Mouse (Mus musculus) spleen, adult 2 months (tissue): Measurements from ENCODE around the gene Rtl8c. TPM values are rescaled to one million over a fixed set of nuclear protein-coding genes. Genes with fewer than 3 reads are reported as not detected.
A peak's percentile ranks its signal among the peaks of the same experiment; 100 is the strongest.
"Not testable (repeated sequence)": the region's sequence is repeated elsewhere in the genome, so short reads cannot be mapped to it uniquely, and the experiment has no call there.

Experiments used
- DNase-seq, 2 experiments: peaks; one replicate each; pipeline versions ENCODE4 v3.0.0 to v3.0.0-alpha.2; 2012 to 2021; ENCODE audit warnings: low spot score in 2 of 2, low read depth in 1 of 2
- H3K27ac ChIP-seq: fragments of 200-500 bp; 2 replicates; pipeline ENCODE4 v1.5.1; 2012; ENCODE audit warnings: low read length, inconsistent platforms; ENCODE audit not compliant: insufficient read depth
- H3K27me3 ChIP-seq: fragments of 200-500 bp; 2 replicates; pipeline ENCODE4 v1.6.1; 2012; ENCODE audit warnings: mild to moderate bottlenecking, moderate library complexity, low read length, inconsistent platforms; ENCODE audit not compliant: control insufficient read depth, insufficient read depth
- H3K36me3 ChIP-seq: fragments of 200-500 bp; 2 replicates; pipeline ENCODE4 v1.6.1; 2012; ENCODE audit warnings: mild to moderate bottlenecking, low read length, inconsistent platforms; ENCODE audit not compliant: control insufficient read depth, insufficient read depth
- H3K4me1 ChIP-seq: fragments of 200-500 bp; 2 replicates; pipeline ENCODE4 v1.6.1; 2011; ENCODE audit warnings: inconsistent platforms; ENCODE audit not compliant: control insufficient read depth, insufficient read depth, insufficient read length
- H3K4me3 ChIP-seq: fragments of 200-500 bp; 2 replicates; pipeline ENCODE4 v1.5.1; 2011; ENCODE audit warnings: mild to moderate bottlenecking, inconsistent platforms; ENCODE audit not compliant: insufficient read depth, insufficient read length; ENCODE audit errors: extremely low read depth
- CTCF ChIP-seq: fragments of 200-500 bp; IDR thresholded peaks from 2 replicates; pipeline ENCODE4 v1.5.1; 2011; ENCODE audit warnings: mild to moderate bottlenecking, inconsistent platforms; ENCODE audit not compliant: insufficient read depth, insufficient read length, insufficient replicate concordance; ENCODE audit errors: extremely low read depth
- POLR2A ChIP-seq: fragments of 200-500 bp; IDR thresholded peaks from 2 replicates; pipeline ENCODE4 v1.6.1; 2011; ENCODE audit warnings: low read depth, low read length, inconsistent platforms
- WGBS: fragments of 180-500 bp; shearing (Covaris S2); methylation state at CpG from one replicate; pipeline ENCODE4 v1.1.7; 2018; 5-methylcytosine and 5-hydroxymethylcytosine counted together
- polyA plus RNA-seq: library from polyadenylated mRNA; depleted of rRNA; stranded (reverse); fragments of >200 nt; gene quantifications from 2 replicates; pipeline ENCODE4 v1.2.3, GENCODE M21; 2012; rRNA removed

The Rtl8c gene
- polyA plus RNA-seq, 1 experiment: 18.7 TPM

DNA sequence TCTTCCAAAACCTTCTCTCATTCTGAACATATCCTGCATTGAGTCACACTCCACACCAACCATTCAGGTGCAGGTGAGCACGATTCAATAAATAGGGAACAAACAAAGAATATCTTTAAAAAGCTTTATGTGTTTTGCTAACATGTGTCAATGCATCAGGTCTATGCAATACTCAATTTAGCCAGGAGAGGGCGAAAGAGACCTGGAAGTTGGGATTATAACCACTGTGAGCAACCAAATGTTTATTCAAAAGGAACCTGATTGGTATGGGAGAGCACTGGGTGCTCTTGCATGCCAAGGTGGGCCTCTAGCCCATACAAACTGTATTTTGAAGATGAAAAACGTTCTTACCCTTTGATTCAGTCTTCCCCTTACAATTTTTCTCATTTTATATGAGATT is 2.7 kb downstream of the Rtl8c start:
- peak; percentile 5 to 32 for DNase-seq
- no peak overlapping the region for H3K4me3 ChIP-seq
- 5% methylated on average over 3 of the region's 3 CpGs for WGBS

DNA sequence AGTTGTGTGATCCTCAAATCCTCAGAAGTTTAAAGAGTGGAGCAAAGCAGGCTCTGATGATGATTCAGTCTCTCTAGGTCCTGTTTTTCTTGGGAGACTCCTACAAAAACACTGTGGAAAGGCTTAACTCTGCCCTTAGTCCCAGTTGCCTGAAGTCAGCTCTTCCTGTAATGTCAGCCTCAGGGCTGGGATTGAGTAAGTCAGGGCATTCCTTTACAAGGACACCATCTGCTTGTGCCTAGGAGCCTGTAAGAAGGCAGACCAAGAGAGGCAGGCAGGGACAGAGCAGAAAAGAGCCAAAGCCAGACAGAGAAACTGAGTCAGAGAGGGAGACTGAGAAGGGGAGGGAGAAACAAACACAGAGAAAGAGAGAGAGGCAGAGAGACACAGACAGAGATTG is 3.6 kb downstream of the Rtl8c start:
- not testable (repeated sequence) for H3K4me3 ChIP-seq, H3K4me1 ChIP-seq, H3K36me3 ChIP-seq, H3K27me3 ChIP-seq, DNase-seq, H3K27ac ChIP-seq

More for the DNA sequence above, 2.7 kb downstream of the Rtl8c start:
- no peaks in the 10 kb centered on the region for H3K36me3 ChIP-seq
- no peak overlapping the region for H3K27ac ChIP-seq
- no peaks in the 10 kb centered on the region for H3K27me3 ChIP-seq
- TF ChIP-seq CTCF (no peak), POLR2A (no peak)
- H3K4me1 ChIP-seq: no peaks in the 10 kb centered on the region

- not testable (repeated sequence) for H3K36me3 ChIP-seq, H3K27ac ChIP-seq, DNase-seq, H3K4me3 ChIP-seq, H3K4me1 ChIP-seq, H3K27me3 ChIP-seq
- WGBS: 61% methylated on average over 3 of the region's 3 CpGs
Observed at GRCm38 (mm10) chrX:53638107-53638506, 30.3 kb downstream of the Rtl8c start.

DNA sequence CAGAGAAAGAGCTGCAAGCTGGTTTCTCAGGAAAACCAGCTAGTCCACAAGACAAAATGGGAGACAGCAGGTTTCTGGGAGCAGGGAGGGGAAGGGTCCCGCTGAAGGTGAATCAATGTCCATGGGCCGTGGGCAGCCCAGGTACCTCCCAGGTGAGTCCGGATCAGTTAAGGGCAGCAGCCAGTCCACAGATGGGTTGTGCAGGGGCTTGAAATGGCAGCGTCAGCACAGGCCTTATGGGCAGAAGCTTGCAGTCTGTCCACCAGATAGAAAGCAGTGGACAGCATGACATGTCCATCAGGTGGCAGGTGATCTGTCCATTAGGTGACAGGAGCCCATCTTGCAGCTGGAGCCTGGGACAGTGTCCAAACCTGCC is 34.8 kb downstream of the Rtl8c start:
- WGBS: 85% methylated on average over 4 of the region's 4 CpGs
- not testable (repeated sequence) for H3K4me3 ChIP-seq, H3K27ac ChIP-seq, H3K27me3 ChIP-seq, H3K4me1 ChIP-seq, DNase-seq, H3K36me3 ChIP-seq

GRCm38 (mm10) chrX:53642980-53643961 is 35.4 kb downstream of the Rtl8c start, which contains the start of gene Rtl8a:
Gene Rtl8a, minus strand, starts transcription at chrX:53643682.
- WGBS: 34% methylated on average over 12 of the region's 50 CpGs
- not testable (repeated sequence) for H3K27ac ChIP-seq, H3K27me3 ChIP-seq, H3K4me1 ChIP-seq, H3K36me3 ChIP-seq
- H3K4me3 ChIP-seq: peak within 1 kb of the TSS; percentile 38; the same call in 1 of the 2 replicates
- peak; percentile 32 to 59 for DNase-seq

GRCm38 (mm10) chrX:53645885-53646284 is 38.1 kb downstream of the Rtl8c start:
- TF ChIP-seq CTCF: no peak
- no peak for TF ChIP-seq POLR2A
- Histone ChIP-seq H3K4me1 (no peaks in the 10 kb centered on the region), H3K36me3 (no peaks in the 10 kb centered on the region), H3K27ac (no peak overlapping the region), H3K4me3 (no peak overlapping the region), H3K27me3 (no peaks in the 10 kb centered on the region)
- 75% methylated on average over 6 of the region's 6 CpGs for WGBS
- DNase-seq: no peak

DNA sequence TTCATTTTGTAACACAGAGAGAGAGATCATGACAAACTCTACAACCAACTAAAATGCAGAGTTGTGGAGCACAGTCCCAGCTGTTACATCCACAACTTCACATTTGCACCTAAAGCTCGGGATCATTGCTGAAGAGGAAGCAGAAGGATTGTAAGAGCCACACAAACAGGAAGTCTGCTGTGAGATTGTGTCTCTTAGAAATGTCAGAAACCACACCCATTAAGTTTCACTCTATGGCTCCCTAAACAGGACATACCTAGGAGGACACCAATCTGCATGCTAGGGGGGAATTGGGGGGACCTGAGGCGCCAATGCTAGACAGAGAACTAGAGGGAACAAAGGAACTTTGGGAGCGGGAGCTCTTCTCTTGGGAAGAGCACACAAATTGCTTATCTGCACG is 45.1 kb downstream of the Rtl8c start:
- H3K36me3 ChIP-seq, DNase-seq, H3K27me3 ChIP-seq, H3K4me1 ChIP-seq, H3K27ac ChIP-seq, H3K4me3 ChIP-seq: not testable (repeated sequence)
- WGBS: 59% methylated on average over 4 of the region's 4 CpGs

Other genes with a start within 250 kb of the Rtl8c start
- 0.31 and 0.70 TPM in 2 replicates for gene Mospd1, start 237.5 kb upstream of the Rtl8c start, polyA plus RNA-seq
- gene Etd, start 173.1 kb upstream of the Rtl8c start, polyA plus RNA-seq: not detected in 2 replicates
- not detected in 2 replicates for gene Gm14597, start 947 bp downstream of the Rtl8c start, polyA plus RNA-seq
- 42.7 and 52.7 TPM in 2 replicates for gene Rtl8a, start 35.6 kb downstream of the Rtl8c start, polyA plus RNA-seq
- gene Rtl8b, start 62.4 kb downstream of the Rtl8c start, polyA plus RNA-seq: 38.2 and 50.0 TPM in 2 replicates
- gene 4930502E18Rik, start 116.8 kb downstream of the Rtl8c start, polyA plus RNA-seq: not detected in 2 replicates
- gene 1700013H16Rik, start 149.8 kb downstream of the Rtl8c start, polyA plus RNA-seq: not detected in 2 replicates
- gene Zfp36l3, start 168.4 kb downstream of the Rtl8c start, polyA plus RNA-seq: 0.11 and 0.12 TPM in 2 replicates
- 0.06 and 0.16 TPM in 2 replicates for gene Xlr, start 189.7 kb downstream of the Rtl8c start, polyA plus RNA-seq